Mouse (Mus musculus): ENCODE measurements around the gene Duoxa2.

GRCm38 (mm10) chr2:122255997-122256396, 42.7 kb upstream of the Duoxa2 start:
- TF ChIP-seq ZC3H11A (IDR thresholded peaks at IDR 0.05; ENCODE audit: borderline replicate concordance, low read depth, low read length) = no peak
- no peak for TF ChIP-seq HCFC1 (IDR thresholded peaks at IDR 0.05; ENCODE audit: borderline replicate concordance, insufficient read depth, low read length)
- TF ChIP-seq ZNF384 (IDR thresholded peaks at IDR 0.05; ENCODE audit: low read depth, low read length) = no peak
